In the genomic region with DNA sequence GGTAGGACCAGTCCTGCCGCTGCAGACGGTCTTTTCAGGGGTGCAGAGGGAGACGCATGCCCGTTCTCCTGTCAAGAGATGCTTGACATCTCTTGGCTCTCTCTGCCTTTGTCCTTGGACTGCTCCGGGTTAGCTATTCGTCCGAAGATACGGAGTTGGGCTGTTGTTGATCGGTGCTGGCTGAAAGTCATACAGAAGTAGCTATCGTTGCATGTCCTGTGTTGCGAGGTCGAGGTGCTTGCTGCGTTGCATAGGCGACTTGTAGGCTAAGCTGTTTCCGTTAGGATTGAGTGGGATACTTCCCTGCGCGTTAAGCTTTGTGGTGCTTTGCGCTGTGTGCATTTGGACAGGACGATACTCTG, we compare ENCODE assay signal across 8 mouse cellular contexts. TPM values are rescaled to one million over a fixed set of nuclear protein-coding genes. Genes with fewer than 3 reads are reported as not detected.
DNase-seq lines count a peak whose midpoint lies in the region; ATAC-seq and TF ChIP-seq lines count a peak whose summit lies in the region.

No protein-coding gene starts in this region.

- peak overlapping the region; percentile 99 for H3K4me3 ChIP-seq in megakaryocyte, embryonic 14.5 days (replicated peaks)
- H3K4me3 ChIP-seq in cortical plate, adult 2 months (ENCODE audit: insufficient read depth, low read length): peak overlapping the region; percentile 74
- H3K4me3 ChIP-seq in heart, embryonic 16.5 days (ENCODE audit: low read length): peak overlapping the region; percentile 90
- peak overlapping the region; percentile 98 for H3K4me3 ChIP-seq in liver, embryonic 11.5 days (ENCODE audit: low read depth, low read length)
- H3K4me3 ChIP-seq in olfactory bulb, adult 2 months (ENCODE audit: insufficient read depth, low read depth, low read length): peak overlapping the region; percentile 95

- TF ChIP-seq CTCF in cortical plate, adult 2 months (IDR thresholded peaks at IDR 0.05; ENCODE audit: extremely low read depth, insufficient read depth, low read length): no peak
- TF ChIP-seq CTCF in olfactory bulb, adult 2 months (IDR thresholded peaks at IDR 0.05; ENCODE audit: insufficient read depth, low read depth, low read length): peak; percentile 29; the same call in 1 of the 2 replicates

- H3K9me3 ChIP-seq in megakaryocyte, embryonic 14.5 days: no peaks in the 10 kb centered on the region
- H3K9me3 ChIP-seq in heart, embryonic 16.5 days (replicated peaks; ENCODE audit: control insufficient read depth, low read length): no peaks in the 10 kb centered on the region
- no peaks in the 10 kb centered on the region for H3K9me3 ChIP-seq in liver, embryonic 11.5 days (ENCODE audit: control insufficient read depth, low read length)

- peaks cover 73% of the 10 kb centered on the region for H3K4me1 ChIP-seq in megakaryocyte, embryonic 14.5 days
- peaks cover 13% of the 10 kb centered on the region for H3K4me1 ChIP-seq in cortical plate, adult 2 months (ENCODE audit: control insufficient read depth, insufficient read depth, low read length)
- peaks cover 38% of the 10 kb centered on the region for H3K4me1 ChIP-seq in heart, embryonic 16.5 days (ENCODE audit: control insufficient read depth, insufficient read depth, low read length)
- peaks cover 37% of the 10 kb centered on the region for H3K4me1 ChIP-seq in liver, embryonic 11.5 days (replicated peaks; ENCODE audit: control insufficient read depth, insufficient read depth, low read length)
- peaks cover 10% of the 10 kb centered on the region for H3K4me1 ChIP-seq in olfactory bulb, adult 2 months (ENCODE audit: control insufficient read depth, insufficient read depth, low read length)

- H3K9ac ChIP-seq in heart, embryonic 16.5 days (ENCODE audit: low read length): peak overlapping the region; percentile 85
- H3K9ac ChIP-seq in liver, embryonic 11.5 days (ENCODE audit: low read depth, low read length): peak overlapping the region; percentile 98

- peak overlapping the region; percentile 43; the same call in 1 of the 2 replicates for H3K27ac ChIP-seq in cortical plate, adult 2 months (ENCODE audit: insufficient read depth, low read length)
- peak overlapping the region; percentile 95 for H3K27ac ChIP-seq in heart, embryonic 16.5 days (ENCODE audit: low read length)
- peak overlapping the region; percentile 99 for H3K27ac ChIP-seq in liver, embryonic 11.5 days (ENCODE audit: low read depth, low read length)
- H3K27ac ChIP-seq in olfactory bulb, adult 2 months (ENCODE audit: insufficient read depth, low read depth, low read length): peak overlapping the region; percentile 0; the same call in 1 of the 2 replicates

- ATAC-seq in megakaryocyte, adult 5-6 weeks (ENCODE audit: poor library complexity, severe bottlenecking): no peak
- ATAC-seq in heart, embryonic 16.5 days (replicated peaks; ENCODE audit: extremely low read depth, insufficient read depth, low FRiP score): no peak
- no peak for ATAC-seq in liver, embryonic 11.5 days (replicated peaks; ENCODE audit: low FRiP score)

- TF ChIP-seq POLR2A in cortical plate, adult 2 months (IDR thresholded peaks at IDR 0.05; ENCODE audit: extremely low read depth, insufficient read depth, low read length): no peak
- no peak for TF ChIP-seq POLR2A in olfactory bulb, adult 2 months (IDR thresholded peaks at IDR 0.05; ENCODE audit: insufficient read depth, low read depth, low read length)

- under 1% methylated on average over 19 of the region's 19 CpGs for WGBS in heart, embryonic 16.5 days
- WGBS in liver, embryonic 11.5 days: under 1% methylated on average over 19 of the region's 19 CpGs
- WGBS in olfactory bulb, adult 2 months: 0% methylated on average over 19 of the region's 19 CpGs

- peak; percentile 60 for DNase-seq in liver, embryonic 11.5 days (ENCODE audit: low spot score)
- DNase-seq in Muller cell, postnatal 12 days (ENCODE audit: inconsistent ontology term): no peak
- DNase-seq in cerebellum, postnatal 25 days: no peak

- peaks cover 33% of the 10 kb centered on the region for H3K36me3 ChIP-seq in megakaryocyte, embryonic 14.5 days (replicated peaks; ENCODE audit: low read length)
- peaks cover 3% of the 10 kb centered on the region; the same call in 1 of the 2 replicates for H3K36me3 ChIP-seq in heart, embryonic 16.5 days (ENCODE audit: control insufficient read depth, insufficient read depth)
- no peaks in the 10 kb centered on the region for H3K36me3 ChIP-seq in liver, embryonic 11.5 days (ENCODE audit: control insufficient read depth, insufficient read depth, low read length)

- no peaks in the 10 kb centered on the region for H3K27me3 ChIP-seq in megakaryocyte, embryonic 14.5 days (replicated peaks)
- no peaks in the 10 kb centered on the region for H3K27me3 ChIP-seq in heart, embryonic 16.5 days (ENCODE audit: control insufficient read depth, insufficient read depth, low read length)
- no peaks in the 10 kb centered on the region for H3K27me3 ChIP-seq in liver, embryonic 11.5 days (replicated peaks; ENCODE audit: control insufficient read depth, insufficient read depth, low read length)

- peak overlapping the region; percentile 79 for H3K4me2 ChIP-seq in heart, embryonic 16.5 days (ENCODE audit: low read depth, low read length)
- H3K4me2 ChIP-seq in liver, embryonic 11.5 days: peak overlapping the region; percentile 92

RNA-seq across cellular contexts. Expression of a gene that starts 0.5 kb away (rescaled TPM):
- 3.1 and 5.1 TPM in 2 replicates for polyA plus RNA-seq in megakaryocyte, embryonic 14.5 days (2012; ENCODE audit: insufficient read depth, low replicate concordance)
- 12.8 and 14.2 TPM in 2 replicates for total RNA-seq in megakaryocyte, adult 5-6 weeks (2015)
- 10.8 and 12.2 TPM in 2 replicates for total RNA-seq in megakaryocyte, adult 5-6 weeks (2017)
- 7.8 and 7.9 TPM in 2 replicates for polyA plus RNA-seq in cortical plate, adult 2 months (2012; rRNA removed)
- polyA plus RNA-seq in heart, embryonic 16.5 days (2015; fragmentation: Nextera tagmentation; extraction: Ambion mirVana): 9.0 and 10.0 TPM in 2 replicates
- 11.7 and 12.3 TPM in 2 replicates for polyA plus RNA-seq in liver, embryonic 11.5 days (2014; fragmentation: Nextera tagmentation; extraction: Ambion mirVana)
- polyA plus RNA-seq in olfactory bulb, adult 2 months (2012; ENCODE audit: insufficient read depth, insufficient read length, low replicate concordance, missing spikeins): not detected in 2 replicates

RNA-seq across cellular contexts. Expression of a gene that starts 43.8 kb away (rescaled TPM):
- polyA plus RNA-seq in megakaryocyte, embryonic 14.5 days (2012; ENCODE audit: insufficient read depth, low replicate concordance): 2.3 TPM in 1 of 2 replicates, not detected in the other
- total RNA-seq in megakaryocyte, adult 5-6 weeks (2015): 35.0 and 40.7 TPM in 2 replicates
- 21.1 and 29.5 TPM in 2 replicates for total RNA-seq in megakaryocyte, adult 5-6 weeks (2017)
- 109 and 118 TPM in 2 replicates for polyA plus RNA-seq in cortical plate, adult 2 months (2012; rRNA removed)
- 119 and 122 TPM in 2 replicates for polyA plus RNA-seq in heart, embryonic 16.5 days (2015; fragmentation: Nextera tagmentation; extraction: Ambion mirVana)
- 56.2 and 60.3 TPM in 2 replicates for polyA plus RNA-seq in liver, embryonic 11.5 days (2014; fragmentation: Nextera tagmentation; extraction: Ambion mirVana)
- not detected in 2 replicates for polyA plus RNA-seq in olfactory bulb, adult 2 months (2012; ENCODE audit: insufficient read depth, insufficient read length, low replicate concordance, missing spikeins)

RNA-seq across cellular contexts. Expression of a gene that starts 43.9 kb away (rescaled TPM):
- polyA plus RNA-seq in megakaryocyte, embryonic 14.5 days (2012; ENCODE audit: insufficient read depth, low replicate concordance): 5.2 TPM in 1 of 2 replicates, not detected in the other
- total RNA-seq in megakaryocyte, adult 5-6 weeks (2015): 20.8 and 26.4 TPM in 2 replicates
- 24.4 and 27.4 TPM in 2 replicates for total RNA-seq in megakaryocyte, adult 5-6 weeks (2017)
- 21.1 and 22.6 TPM in 2 replicates for polyA plus RNA-seq in cortical plate, adult 2 months (2012; rRNA removed)
- polyA plus RNA-seq in heart, embryonic 16.5 days (2015; fragmentation: Nextera tagmentation; extraction: Ambion mirVana): 16.2 and 18.0 TPM in 2 replicates
- 30.1 and 33.4 TPM in 2 replicates for polyA plus RNA-seq in liver, embryonic 11.5 days (2014; fragmentation: Nextera tagmentation; extraction: Ambion mirVana)
- polyA plus RNA-seq in olfactory bulb, adult 2 months (2012; ENCODE audit: insufficient read depth, insufficient read length, low replicate concordance, missing spikeins): 333 TPM in 1 of 2 replicates, not detected in the other

Comparison
In these comparisons a context has a peak if more than half of its experiments do, and no peak if none do; other contexts are left out.
1. H3K27ac ChIP-seq: peak in every context shown above with its lines; median percentile 99 in liver, embryonic 11.5 days; 95 in heart, embryonic 16.5 days; 43 in cortical plate, adult 2 months; 0 in olfactory bulb, adult 2 months.